Mouse (Mus musculus) neural tube, embryonic 12.5 days (tissue): ENCODE data around the gene Rhag. TPM values are rescaled to one million over a fixed set of nuclear protein-coding genes. Genes with fewer than 3 reads are reported as not detected.

ENCODE experiments used
- ATAC-seq: fragments of 200-750 bp; cut with Nextera tagmentation; 2 replicates; pipeline ENCODE4 v1.8.0; 2017; ENCODE audit warnings: low read depth, mild to moderate bottlenecking, moderate TSS enrichment, moderate library complexity; ENCODE audit not compliant: low FRiP score
- H3K27ac ChIP-seq: fragments of 300-500 bp; sonication (generic); 2 replicates; pipeline ENCODE4 v1.5.1; 2016
- H3K27me3 ChIP-seq: fragments of 300-500 bp; sonication (generic); replicated peaks from 2 replicates; pipeline ENCODE4 v1.6.1; 2016; ENCODE audit warnings: mild to moderate bottlenecking
- H3K36me3 ChIP-seq: fragments of 300-500 bp; sonication (generic); 2 replicates; pipeline ENCODE4 v1.6.1; 2016; ENCODE audit warnings: mild to moderate bottlenecking
- H3K4me1 ChIP-seq: fragments of 300-500 bp; sonication (generic); 2 replicates; pipeline ENCODE4 v1.6.1; 2016
- H3K4me2 ChIP-seq: fragments of 300-500 bp; sonication (generic); replicated peaks from 2 replicates; pipeline ENCODE4 v1.6.1; 2016; ENCODE audit warnings: mild to moderate bottlenecking
- H3K4me3 ChIP-seq: fragments of 300-500 bp; sonication (generic); 2 replicates; pipeline ENCODE4 v1.5.1; 2016
- H3K9ac ChIP-seq: fragments of 300-500 bp; sonication (generic); 2 replicates; pipeline ENCODE4 v1.6.1; 2016; ENCODE audit warnings: mild to moderate bottlenecking
- H3K9me3 ChIP-seq: fragments of 300-500 bp; sonication (generic); 2 replicates; pipeline ENCODE4 v1.6.1; 2016; ENCODE audit warnings: mild to moderate bottlenecking
- WGBS: fragments of 180-500 bp; shearing (Covaris S2); methylation state at CpG from one replicate; pipeline ENCODE4 v1.1.7; 2016; 5-methylcytosine and 5-hydroxymethylcytosine counted together
- polyA plus RNA-seq: library from polyadenylated mRNA; unstranded; fragments of >200 nt; fragmentation: Nextera tagmentation; extraction: Ambion mirVana; gene quantifications from 2 replicates; pipeline ENCODE4 v1.2.1, GENCODE M21; 2016

Rhag gene
- polyA plus RNA-seq, 1 experiment from 2014 or later, result 2.8 TPM

DNA sequence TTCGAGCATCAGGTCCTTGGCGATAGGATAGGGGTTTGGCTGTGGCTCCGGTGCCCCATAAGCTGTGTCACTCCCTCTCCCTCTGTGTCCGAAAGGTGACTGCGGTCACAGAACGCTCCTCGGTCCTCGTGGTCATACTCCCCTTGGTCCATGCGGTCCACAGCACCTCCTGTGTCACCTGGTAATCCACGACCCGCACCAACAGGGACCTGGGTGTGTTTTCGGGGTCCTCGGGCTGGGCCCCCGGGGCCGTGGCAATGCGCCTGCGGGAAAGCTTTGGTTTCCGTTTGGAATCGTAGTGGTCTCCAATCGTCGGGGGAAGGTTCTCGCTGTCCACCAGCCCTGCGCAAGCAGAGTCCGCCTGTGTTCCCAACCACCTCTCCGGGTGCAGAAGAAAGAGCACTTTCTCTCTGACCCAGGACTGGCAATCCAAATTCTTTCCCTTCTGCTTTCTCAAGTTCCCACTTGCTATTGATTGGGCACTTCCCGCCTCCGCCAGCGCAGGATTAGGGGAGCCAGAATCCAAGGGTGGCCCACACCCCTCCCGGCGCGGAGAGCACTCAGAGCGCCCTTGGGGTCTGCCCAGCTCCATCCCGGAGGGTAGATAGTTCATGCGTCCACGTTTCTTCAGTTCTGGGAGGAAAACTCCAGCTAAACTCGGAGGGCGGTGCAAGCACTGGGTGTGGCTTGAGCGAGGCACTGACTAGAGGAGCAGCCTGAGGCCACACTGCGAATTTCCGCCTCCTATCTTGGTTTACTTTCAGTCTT is 69.2 kb downstream of the Rhag start, which contains the start of gene 9130008F23Rik:
TSS of gene 9130008F23Rik (minus strand) at position 636 of the 768 bp plus-strand sequence.
- Histone ChIP-seq H3K36me3 (no peaks in the 10 kb centered on the region), H3K4me1 (no peaks in the 10 kb centered on the region), H3K9ac (peak within 1 kb of the TSS; percentile 53), H3K27me3 (no peaks in the 10 kb centered on the region), H3K4me3 (peak within 1 kb of the TSS; percentile 48), H3K9me3 (no peaks in the 10 kb centered on the region), H3K27ac (no peak within 1 kb of the TSS), H3K4me2 (peak within 1 kb of the TSS; percentile 84)
- WGBS, result under 1% methylated on average over 40 of the region's 40 CpGs
- peak; percentile 78 for ATAC-seq

DNA sequence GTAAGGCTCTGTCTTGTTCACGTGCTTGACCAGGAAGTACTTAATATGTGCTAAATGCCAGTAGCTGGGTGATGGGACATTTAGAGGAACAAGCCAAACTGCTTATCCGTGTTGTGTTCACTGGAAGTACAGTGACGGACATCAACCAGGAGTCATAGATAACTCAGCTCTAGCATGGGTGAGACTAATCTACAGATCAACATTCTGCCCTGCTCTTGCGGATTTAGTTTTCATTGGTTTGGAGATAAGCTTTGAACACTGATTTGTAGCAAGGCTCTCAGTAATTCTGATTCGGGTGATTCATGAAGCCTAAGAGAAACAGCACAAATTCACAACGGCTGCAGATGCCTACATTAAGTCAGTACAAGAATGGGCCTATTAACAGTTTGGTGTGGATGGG is 71.2 kb downstream of the Rhag start:
- H3K4me1 ChIP-seq, result no peaks in the 10 kb centered on the region
- 92% methylated on average over 6 of the region's 6 CpGs for WGBS
- H3K27me3 ChIP-seq, result no peaks in the 10 kb centered on the region
- no peak overlapping the region for H3K4me3 ChIP-seq
- H3K27ac ChIP-seq, result no peak overlapping the region
- H3K9me3 ChIP-seq, result no peaks in the 10 kb centered on the region
- no peak overlapping the region for H3K9ac ChIP-seq
- H3K36me3 ChIP-seq, result no peaks in the 10 kb centered on the region
- H3K4me2 ChIP-seq, result no peak overlapping the region
- ATAC-seq, result no peak

DNA sequence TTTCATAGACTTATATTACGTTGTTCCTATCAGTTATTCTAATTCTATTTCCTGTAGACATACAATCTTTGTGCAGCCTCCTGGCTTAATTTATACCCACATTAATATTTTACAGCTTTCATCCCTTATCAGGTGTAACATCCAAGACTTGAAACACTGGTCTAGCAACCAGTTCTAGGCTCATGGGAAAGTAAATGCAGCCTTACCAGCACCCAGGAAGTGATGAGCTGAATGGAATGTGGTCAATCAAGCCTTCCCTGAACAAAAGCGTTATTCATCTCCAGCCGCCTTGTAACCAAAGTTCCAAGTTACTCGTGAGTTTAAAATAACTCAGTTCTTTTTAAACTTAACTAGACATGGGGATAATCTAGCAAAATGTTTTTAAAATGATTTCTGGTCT is 74.2 kb downstream of the Rhag start:
- no peak overlapping the region for H3K4me2 ChIP-seq
- H3K4me3 ChIP-seq, result no peak overlapping the region
- H3K36me3 ChIP-seq, result no peaks in the 10 kb centered on the region
- H3K27me3 ChIP-seq, result no peaks in the 10 kb centered on the region
- WGBS, result 88% methylated on average over 4 of the region's 4 CpGs
- no peaks in the 10 kb centered on the region for H3K4me1 ChIP-seq
- no peaks in the 10 kb centered on the region for H3K9me3 ChIP-seq
- H3K9ac ChIP-seq, result no peak overlapping the region
- H3K27ac ChIP-seq, result no peak overlapping the region
- ATAC-seq, result no peak

DNA sequence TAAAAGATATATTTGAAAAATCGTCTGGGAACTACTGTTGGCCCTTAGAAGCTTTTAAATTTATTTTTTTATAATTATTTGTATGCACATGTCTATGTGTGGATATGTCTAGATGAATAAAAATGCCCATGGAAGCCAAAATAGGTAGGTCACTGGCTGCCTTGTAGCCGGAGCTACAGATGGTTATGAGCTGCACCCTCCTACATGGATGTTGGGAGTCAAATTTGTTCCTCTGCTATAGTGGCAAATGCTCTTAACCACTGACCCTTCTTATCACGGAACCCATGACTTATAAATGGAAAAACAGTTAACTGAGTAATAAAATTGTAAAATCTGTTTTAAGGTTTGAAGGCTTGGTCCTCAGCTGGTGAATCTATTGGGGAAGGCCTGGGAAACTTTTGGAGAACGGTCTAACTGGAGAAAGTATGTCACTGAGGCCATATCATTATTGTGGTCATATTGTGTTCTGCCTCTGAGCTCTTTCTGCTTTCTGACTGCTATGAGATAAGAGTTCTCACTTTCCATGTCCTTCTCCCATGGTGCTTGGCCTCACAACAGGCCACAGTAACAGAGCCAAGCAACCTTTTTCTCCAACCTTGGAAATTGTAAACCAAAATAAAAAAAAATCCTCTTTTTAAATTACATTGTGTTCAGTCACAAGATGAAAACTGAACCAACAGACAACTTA is 77.1 kb downstream of the Rhag start:
- ATAC-seq, result no peak
- Histone ChIP-seq H3K4me3 (no peak overlapping the region), H3K9me3 (no peaks in the 10 kb centered on the region), H3K4me2 (no peak overlapping the region), H3K4me1 (no peaks in the 10 kb centered on the region), H3K27ac (no peak overlapping the region), H3K36me3 (no peaks in the 10 kb centered on the region), H3K9ac (no peak overlapping the region), H3K27me3 (no peaks in the 10 kb centered on the region)
- 86% methylated on average over 4 of the region's 4 CpGs for WGBS

Other genes starting within 250 kb of the Rhag start
- gene Esp6, start 249.6 kb upstream of the Rhag start, polyA plus RNA-seq, result not detected in 2 replicates
- gene Esp4, start 212.5 kb upstream of the Rhag start, polyA plus RNA-seq, result not detected in 2 replicates
- not detected in 2 replicates for gene Esp3, start 179.1 kb upstream of the Rhag start, polyA plus RNA-seq
- not detected in 2 replicates for gene Esp1, start 84.0 kb upstream of the Rhag start, polyA plus RNA-seq
- not detected in 2 replicates for gene Crisp2, start 4.1 kb upstream of the Rhag start, polyA plus RNA-seq
- 0.66 and 0.83 TPM in 2 replicates for gene 9130008F23Rik, start 69.4 kb downstream of the Rhag start, polyA plus RNA-seq
- not detected in 2 replicates for gene Glyatl3, start 103.2 kb downstream of the Rhag start, polyA plus RNA-seq
- 23.7 and 28.0 TPM in 2 replicates for gene Mut, start 123.6 kb downstream of the Rhag start, polyA plus RNA-seq
- gene Cenpq, start 123.9 kb downstream of the Rhag start, polyA plus RNA-seq, result 21.8 and 26.0 TPM in 2 replicates